In genomic region chr3:88637134-88637533, GRCm38 (mm10) we compare ENCODE assay signal across 28 mouse cellular contexts. TPM values are rescaled to one million over a fixed set of nuclear protein-coding genes. Genes with fewer than 3 reads are reported as not detected.
DNase-seq lines count a peak whose midpoint lies in the region; ATAC-seq and TF ChIP-seq lines count a peak whose summit lies in the region.
"Had no signal": no experiment of that assay in that cellular context is flagged by ENCODE, and none has a peak within 500 bp of the region (broad histone marks: within the 10 kb centered on the region; RNA-seq: fewer than 3 reads in every experiment).

No protein-coding gene starts in this region.

- no peak overlapping the region for H3K4me2 ChIP-seq in heart, embryonic 15.5 days
- H3K4me2 ChIP-seq in forebrain, embryonic 11.5 days (ENCODE audit: low read depth, low read length, severe bottlenecking): no peak overlapping the region
- H3K4me2 ChIP-seq: embryonic facial prominence, embryonic 15.5 days; forebrain, embryonic 15.5 days; hindbrain, embryonic 13.5 days; limb, embryonic 15.5 days; lung, embryonic 15.5 days; stomach, embryonic 15.5 days had no signal

- no peak overlapping the region for H3K9ac ChIP-seq in heart, adult 2 months (ENCODE audit: low read depth, low read length)
- no peak overlapping the region for H3K9ac ChIP-seq in heart, embryonic 15.5 days
- H3K9ac ChIP-seq in forebrain, embryonic 11.5 days (ENCODE audit: low read length): no peak overlapping the region
- H3K9ac ChIP-seq: embryonic facial prominence, embryonic 15.5 days; forebrain, embryonic 15.5 days; hindbrain, embryonic 13.5 days; limb, embryonic 15.5 days; liver, embryonic 14.5 days; lung, embryonic 15.5 days; stomach, embryonic 15.5 days had no signal

- no peaks in the 10 kb centered on the region for H3K9me3 ChIP-seq in heart, embryonic 15.5 days (replicated peaks)
- no peaks in the 10 kb centered on the region for H3K9me3 ChIP-seq in forebrain, embryonic 11.5 days (ENCODE audit: control insufficient read depth, low read length)
- H3K9me3 ChIP-seq: embryonic facial prominence, embryonic 15.5 days; forebrain, embryonic 15.5 days; hindbrain, embryonic 13.5 days; limb, embryonic 15.5 days; lung, embryonic 15.5 days; midbrain, embryonic 10.5 days; stomach, embryonic 15.5 days had no signal

- no peaks in the 10 kb centered on the region; the same call in none of the 2 replicates for H3K4me1 ChIP-seq in heart, adult 2 months (ENCODE audit: control insufficient read depth, insufficient read depth, low read length)
- H3K4me1 ChIP-seq in heart, embryonic 15.5 days (replicated peaks): peaks cover 33% of the 10 kb centered on the region
- H3K4me1 ChIP-seq in lung, adult 2 months (ENCODE audit: control insufficient read depth, insufficient read depth, low read length): no peaks in the 10 kb centered on the region
- no peaks in the 10 kb centered on the region for H3K4me1 ChIP-seq in forebrain, embryonic 11.5 days (replicated peaks; ENCODE audit: control insufficient read depth, insufficient read depth, low read length)
- H3K4me1 ChIP-seq: forebrain, embryonic 15.5 days; hindbrain, embryonic 13.5 days; limb, embryonic 15.5 days; lung, embryonic 15.5 days; midbrain, embryonic 10.5 days; stomach, embryonic 15.5 days had no signal

- ATAC-seq in heart, embryonic 15.5 days (replicated peaks; ENCODE audit: insufficient number of reproducible peaks, insufficient read depth, low FRiP score, low read depth): no peak
- ATAC-seq in forebrain, embryonic 11.5 days (replicated peaks; ENCODE audit: low FRiP score): no peak
- ATAC-seq: forebrain, embryonic 15.5 days; midbrain, embryonic 16.5 days had no signal

- TF ChIP-seq EP300 in heart, adult 2 months (IDR thresholded peaks at IDR 0.05; ENCODE audit: insufficient read depth, low read depth, low read length): no peak

- H3K36me3 ChIP-seq in heart, adult 2 months (ENCODE audit: control insufficient read depth, insufficient read depth, low read length): peaks cover 8% of the 10 kb centered on the region
- peaks cover 89% of the 10 kb centered on the region for H3K36me3 ChIP-seq in heart, embryonic 15.5 days
- peaks cover 41% of the 10 kb centered on the region for H3K36me3 ChIP-seq in forebrain, embryonic 11.5 days (ENCODE audit: control insufficient read depth, insufficient read depth, low read length)

- no peaks in the 10 kb centered on the region for H3K79me2 ChIP-seq in heart, adult 2 months (replicated peaks; ENCODE audit: control insufficient read depth, insufficient read depth, low read length)

- peak; percentile 46 for TF ChIP-seq CTCF in heart, adult 2 months (IDR thresholded peaks at IDR 0.05)
- 0 out of 2 replicates have a peak, but pooled peaks have one; percentile 4 for TF ChIP-seq CTCF in lung, adult 2 months (IDR thresholded peaks at IDR 0.05; ENCODE audit: insufficient read depth, low read length)

- H3K27ac ChIP-seq in heart, adult 2 months: peak overlapping the region; percentile 13; the same call in 1 of the 2 replicates
- peak overlapping the region; percentile 85 for H3K27ac ChIP-seq in heart, embryonic 15.5 days
- H3K27ac ChIP-seq in forebrain, embryonic 11.5 days (ENCODE audit: low read depth, low read length): no peak overlapping the region
- H3K27ac ChIP-seq: embryonic facial prominence, embryonic 15.5 days; forebrain, embryonic 15.5 days; hindbrain, embryonic 13.5 days; limb, embryonic 15.5 days; liver, embryonic 14.5 days; lung, embryonic 15.5 days; midbrain, embryonic 10.5 days; stomach, embryonic 15.5 days had no signal

- DNase-seq in heart, adult 2 months: no peak
- no peak for DNase-seq in heart, adult 8-10 months (ENCODE audit: low spot score)
- no peak for DNase-seq in heart, postnatal 4 days
- DNase-seq in lung, adult 2 months: no peak
- DNase-seq in lung, postnatal 4 days: no peak
- no peak for DNase-seq in forebrain, embryonic 11.5 days (ENCODE audit: low spot score)
- DNase-seq: adrenal gland, postnatal 25 days; cerebellum, adult 9-10 months; gastrocnemius, postnatal 10 days; kidney, adult 18-20 months; layer of hippocampus, adult 9-11 months; left cerebral cortex, postnatal 4 days; right cerebral cortex, adult 18-20 months; thymus, adult 18-20 months; thymus, postnatal 36 days had no signal

- H3K27me3 ChIP-seq in heart, adult 2 months (ENCODE audit: control insufficient read depth, insufficient read depth, low read length): no peaks in the 10 kb centered on the region
- no peaks in the 10 kb centered on the region for H3K27me3 ChIP-seq in heart, embryonic 15.5 days
- H3K27me3 ChIP-seq in forebrain, embryonic 11.5 days (ENCODE audit: control insufficient read depth, insufficient read depth, low read length): no peaks in the 10 kb centered on the region
- H3K27me3 ChIP-seq: embryonic facial prominence, embryonic 15.5 days; forebrain, embryonic 15.5 days; hindbrain, embryonic 13.5 days; limb, embryonic 15.5 days; lung, embryonic 15.5 days; stomach, embryonic 15.5 days had no signal

- intact Hi-C loops in heart, adult 2 months (cut with DNase I): no loop called here

- TF ChIP-seq POLR2A in heart, adult 2 months (IDR thresholded peaks at IDR 0.05; ENCODE audit: insufficient read depth, low read depth, low read length): no peak
- TF ChIP-seq POLR2A in lung, adult 2 months (IDR thresholded peaks at IDR 0.05; ENCODE audit: borderline replicate concordance, extremely low read depth, low read depth, low read length): no peak

- no peak overlapping the region for H3K4me3 ChIP-seq in heart, adult 2 months
- H3K4me3 ChIP-seq in heart, embryonic 15.5 days: no peak overlapping the region
- H3K4me3 ChIP-seq in lung, adult 2 months (replicated peaks; ENCODE audit: extremely low read depth, low read depth, low read length): no peak overlapping the region
- no peak overlapping the region for H3K4me3 ChIP-seq in forebrain, embryonic 11.5 days (ENCODE audit: low read depth, low read length)
- H3K4me3 ChIP-seq: embryonic facial prominence, embryonic 15.5 days; forebrain, embryonic 15.5 days; hindbrain, embryonic 13.5 days; limb, embryonic 15.5 days; lung, embryonic 15.5 days; midbrain, embryonic 10.5 days; stomach, embryonic 15.5 days had no signal

- WGBS in heart, adult 2 months: 92% methylated on average over 5 of the region's 5 CpGs
- WGBS in heart, embryonic 15.5 days: 91% methylated on average over 5 of the region's 5 CpGs
- WGBS in lung, adult 2 months: 95% methylated on average over 5 of the region's 5 CpGs
- 95% methylated on average over 5 of the region's 5 CpGs for WGBS in forebrain, embryonic 11.5 days

RNA-seq across cellular contexts. Expression of gene Rxfp4, which starts 15.8 kb away (rescaled TPM):
- not detected for total RNA-seq in heart, adult 2 months (2021)
- polyA plus RNA-seq in heart, adult 2 months (2012; rRNA removed): 0.41 TPM in 1 of 2 replicates, not detected in the other
- total RNA-seq in heart, adult 8-10 months (2022): under 1 TPM in 1 of 4 experiments, not detected in 3; 0.23 TPM
- polyA plus RNA-seq in heart, embryonic 15.5 days (2015; fragmentation: Nextera tagmentation; extraction: Ambion mirVana): not detected in 2 replicates
- total RNA-seq in heart, postnatal 4 days (2021): under 1 TPM in 1 of 2 experiments, not detected in 1; 0.20 TPM
- 0.41 and 0.76 TPM in 2 replicates for polyA plus RNA-seq in lung, adult 2 months (2012; rRNA removed)
- not detected in 2 replicates for polyA plus RNA-seq in forebrain, embryonic 11.5 days (2014; fragmentation: Nextera tagmentation; extraction: Ambion mirVana)
- total RNA-seq: adrenal gland, postnatal 25 days; gastrocnemius, postnatal 10 days; heart, adult 18-20 months; left cerebral cortex, adult 8-10 months; left cerebral cortex, postnatal 4 days had no signal
- polyA plus RNA-seq: embryonic facial prominence, embryonic 15.5 days; forebrain, embryonic 15.5 days; hindbrain, embryonic 13.5 days; liver, embryonic 14.5 days; lung, embryonic 15.5 days; midbrain, embryonic 10.5 days; midbrain, embryonic 16.5 days; neural tube, embryonic 14.5 days; stomach, embryonic 15.5 days had no signal

RNA-seq across cellular contexts. Expression of gene Arhgef2, which starts 31.4 kb away (rescaled TPM):
- total RNA-seq in heart, adult 2 months (2021): 10 to 100 TPM; 37.3 to 37.5 TPM
- 51.0 and 53.4 TPM in 2 replicates for polyA plus RNA-seq in heart, adult 2 months (2012; rRNA removed)
- 10 to 100 TPM; 38.8 to 45.9 (median 41.4) TPM for total RNA-seq in heart, adult 8-10 months (2022)
- 72.8 and 82.5 TPM in 2 replicates for polyA plus RNA-seq in heart, embryonic 15.5 days (2015; fragmentation: Nextera tagmentation; extraction: Ambion mirVana)
- 100 to 1,000 TPM; 104 to 109 TPM for total RNA-seq in heart, postnatal 4 days (2021)
- 186 and 233 TPM in 2 replicates for polyA plus RNA-seq in lung, adult 2 months (2012; rRNA removed)
- polyA plus RNA-seq in forebrain, embryonic 11.5 days (2014; fragmentation: Nextera tagmentation; extraction: Ambion mirVana): 118 and 123 TPM in 2 replicates

RNA-seq across cellular contexts. Expression of gene Khdc4, which starts 48.5 kb away (rescaled TPM):
- total RNA-seq in heart, adult 2 months (2021): 10 to 100 TPM; 24.9 to 25.7 TPM
- polyA plus RNA-seq in heart, adult 2 months (2012; rRNA removed): 29.9 and 46.1 TPM in 2 replicates
- 10 to 100 TPM; 26.3 to 31.5 (median 27.8) TPM for total RNA-seq in heart, adult 8-10 months (2022)
- polyA plus RNA-seq in heart, embryonic 15.5 days (2015; fragmentation: Nextera tagmentation; extraction: Ambion mirVana): 61.3 and 69.2 TPM in 2 replicates
- total RNA-seq in heart, postnatal 4 days (2021): 10 to 100 TPM; 44.9 to 49.2 TPM
- 46.7 and 51.4 TPM in 2 replicates for polyA plus RNA-seq in lung, adult 2 months (2012; rRNA removed)
- 111 and 116 TPM in 2 replicates for polyA plus RNA-seq in forebrain, embryonic 11.5 days (2014; fragmentation: Nextera tagmentation; extraction: Ambion mirVana)
